Mouse (Mus musculus) cerebellum, postnatal 36 days (tissue): ENCODE measurements around the gene Hoxb5.

ENCODE experiments used
- DNase-seq, 2 experiments: peaks; one replicate each; pipeline ENCODE4 v3.0.0; 2021 to 2022; ENCODE audit warnings: mixed read lengths in 2 of 2

Gene Hoxb5

DNA sequence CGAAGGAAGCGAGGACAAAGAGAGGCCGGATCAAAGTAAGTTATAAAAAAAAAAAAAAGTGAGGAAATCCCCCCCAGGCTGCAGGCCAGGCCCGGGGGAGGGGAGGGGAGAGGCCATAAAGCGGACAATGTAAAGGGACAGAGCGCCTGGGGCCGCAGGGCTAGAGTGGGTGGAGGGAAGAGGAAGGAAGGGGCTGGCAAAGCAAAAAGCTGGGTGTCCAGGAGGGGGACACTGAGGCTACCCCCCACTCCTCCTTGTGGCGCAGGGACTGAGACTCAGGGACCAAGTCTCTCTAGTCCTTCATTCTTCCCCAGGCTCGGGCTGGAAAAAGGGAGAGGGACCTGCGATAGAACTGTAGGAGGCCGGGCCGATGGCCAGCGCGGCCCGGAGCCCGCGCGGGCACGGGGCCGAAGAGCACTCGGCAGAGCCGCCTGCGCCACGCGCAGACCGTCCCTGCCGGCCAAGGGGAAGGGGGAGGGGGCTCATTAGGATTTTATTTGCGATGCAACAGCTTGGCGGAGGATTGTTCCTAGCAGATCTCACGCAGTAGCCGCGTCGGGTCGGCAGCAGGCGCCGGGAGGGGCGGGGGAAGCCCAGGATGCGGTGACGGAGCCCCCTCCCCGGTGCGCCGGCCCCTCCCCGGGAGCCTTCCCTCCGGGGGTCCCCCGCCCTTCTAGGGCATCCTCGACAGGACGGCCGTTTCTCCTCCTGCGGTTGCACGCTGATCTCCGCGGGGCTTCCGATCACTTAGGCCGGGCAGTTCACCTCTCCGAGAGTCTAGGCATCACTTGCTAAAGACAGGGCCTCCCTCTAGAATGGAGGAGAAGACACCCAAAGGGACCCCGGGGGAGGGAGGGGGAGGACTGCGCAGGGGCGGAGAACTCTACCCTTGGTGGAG lies 30.9 kb upstream of the Hoxb5 start:
- DNase-seq = no peak

DNA sequence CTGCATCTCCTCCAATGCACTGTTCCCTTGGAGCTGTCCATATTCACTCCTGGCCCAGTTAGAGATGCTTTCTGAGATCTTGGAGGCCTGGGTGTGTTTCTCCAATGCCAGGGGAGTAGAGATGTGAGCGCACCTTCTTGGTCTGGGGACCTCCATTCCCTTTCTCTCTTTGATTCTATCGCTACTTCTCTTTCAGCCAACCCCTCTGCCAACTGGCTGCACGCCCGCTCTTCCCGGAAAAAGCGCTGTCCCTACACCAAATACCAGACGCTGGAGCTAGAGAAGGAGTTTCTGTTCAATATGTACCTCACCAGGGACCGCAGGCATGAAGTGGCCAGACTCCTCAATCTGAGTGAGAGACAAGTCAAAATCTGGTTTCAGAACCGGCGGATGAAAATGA lies 28.7 kb upstream of the Hoxb5 start:
- no peak for DNase-seq

DNA sequence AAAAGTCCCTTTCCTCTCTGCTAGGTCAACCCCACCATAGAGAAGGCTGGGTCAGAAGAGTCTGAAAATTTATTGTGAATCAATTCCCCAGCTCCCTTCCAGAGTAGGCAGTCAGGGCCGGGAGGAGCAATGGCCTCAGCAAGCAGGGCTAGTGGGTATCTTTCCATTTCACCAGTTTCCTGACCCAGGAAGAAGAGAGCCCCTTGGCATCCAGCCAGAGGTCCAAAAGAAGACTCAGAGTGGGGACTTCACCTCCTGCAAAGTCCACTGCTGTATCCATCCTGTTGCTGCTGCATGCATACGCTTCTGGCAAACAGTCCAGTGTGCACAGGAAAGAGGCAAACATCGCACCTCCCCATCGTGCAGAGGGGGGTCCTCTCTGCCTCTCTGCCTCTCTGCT lies 27.2 kb upstream of the Hoxb5 start:
- no peak for DNase-seq

DNA sequence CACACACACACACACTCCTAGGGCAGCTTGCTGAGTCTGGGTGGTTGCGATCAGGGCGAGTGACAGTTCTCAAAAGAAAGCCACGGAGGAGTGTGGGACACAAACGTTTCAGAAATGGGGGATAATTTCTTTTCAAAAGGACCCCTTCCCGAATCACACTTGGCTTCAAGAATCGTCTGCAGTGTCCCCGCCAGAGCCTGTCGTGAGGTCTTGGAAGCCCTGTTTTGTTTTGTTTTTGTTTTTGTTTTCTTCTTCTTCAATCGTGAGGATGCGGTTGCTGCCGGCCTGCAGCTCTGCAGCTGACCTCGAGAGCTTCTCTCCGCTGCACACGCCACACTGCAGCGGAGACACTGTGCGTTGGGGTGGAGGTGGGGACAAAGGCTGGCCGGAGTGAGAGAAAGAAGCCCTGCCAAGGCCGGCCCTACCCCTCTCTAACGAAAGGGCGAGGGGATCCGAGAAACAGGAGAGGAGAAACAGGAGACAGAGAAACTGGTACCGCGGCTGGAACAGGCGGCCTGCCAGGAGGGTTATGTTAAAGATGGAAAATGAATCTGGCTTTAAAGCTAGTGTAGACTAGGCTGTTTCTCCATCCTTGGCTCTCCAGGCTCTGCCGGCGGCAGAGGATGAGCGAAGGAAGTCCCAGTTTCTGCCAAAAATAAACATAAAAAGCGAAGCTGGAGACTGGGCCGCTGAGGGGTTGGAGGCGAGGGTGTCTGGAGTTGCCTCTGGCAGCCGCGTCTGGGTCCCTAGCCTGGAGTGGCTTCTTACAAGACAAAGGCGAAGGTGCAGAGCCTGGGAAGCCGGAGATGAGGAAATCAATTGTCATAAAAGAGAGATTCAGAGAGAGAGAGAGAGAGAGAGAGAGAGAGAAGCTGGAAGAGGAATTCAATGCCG lies 25.7 kb upstream of the Hoxb5 start:
- DNase-seq = no peak

DNA sequence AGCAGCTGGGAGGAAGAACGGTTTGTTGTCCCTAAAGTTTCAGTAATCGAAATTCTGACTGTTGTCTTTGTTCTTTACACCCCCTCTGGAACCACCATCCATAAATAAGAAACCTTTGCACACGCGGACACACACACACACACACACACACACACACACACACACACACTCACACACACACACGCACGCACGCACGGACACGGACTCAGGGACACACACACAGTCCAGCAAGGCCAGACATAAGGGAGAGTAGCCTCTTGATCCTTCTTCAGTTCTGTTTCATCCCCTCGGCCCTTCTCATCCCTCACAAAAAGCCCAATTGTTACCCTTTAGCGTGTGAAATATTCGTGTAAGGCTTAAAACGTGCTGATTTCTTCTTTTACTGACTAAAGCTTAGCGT lies 24.8 kb upstream of the Hoxb5 start:
- no peak for DNase-seq

DNA sequence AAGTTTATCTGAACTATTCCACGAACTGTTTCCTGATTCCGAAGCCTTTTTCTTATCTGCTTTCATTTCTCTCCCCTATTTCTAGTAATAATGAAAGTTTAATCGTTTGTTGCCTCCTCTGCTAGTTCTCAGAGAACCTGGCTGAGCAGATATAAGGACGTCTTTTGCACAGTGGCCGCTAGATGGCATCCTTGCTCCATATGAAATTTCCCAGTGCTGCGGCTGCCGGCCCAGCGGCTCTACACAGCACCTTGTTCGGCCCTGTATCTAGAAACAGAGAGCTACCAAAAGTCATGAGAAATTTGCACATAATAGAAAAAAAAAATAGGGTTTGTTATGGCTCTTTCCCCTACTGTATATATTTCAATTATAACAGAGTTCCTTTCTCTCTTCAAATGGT lies 24.4 kb upstream of the Hoxb5 start:
- DNase-seq = peak; percentile 82 to 88

DNA sequence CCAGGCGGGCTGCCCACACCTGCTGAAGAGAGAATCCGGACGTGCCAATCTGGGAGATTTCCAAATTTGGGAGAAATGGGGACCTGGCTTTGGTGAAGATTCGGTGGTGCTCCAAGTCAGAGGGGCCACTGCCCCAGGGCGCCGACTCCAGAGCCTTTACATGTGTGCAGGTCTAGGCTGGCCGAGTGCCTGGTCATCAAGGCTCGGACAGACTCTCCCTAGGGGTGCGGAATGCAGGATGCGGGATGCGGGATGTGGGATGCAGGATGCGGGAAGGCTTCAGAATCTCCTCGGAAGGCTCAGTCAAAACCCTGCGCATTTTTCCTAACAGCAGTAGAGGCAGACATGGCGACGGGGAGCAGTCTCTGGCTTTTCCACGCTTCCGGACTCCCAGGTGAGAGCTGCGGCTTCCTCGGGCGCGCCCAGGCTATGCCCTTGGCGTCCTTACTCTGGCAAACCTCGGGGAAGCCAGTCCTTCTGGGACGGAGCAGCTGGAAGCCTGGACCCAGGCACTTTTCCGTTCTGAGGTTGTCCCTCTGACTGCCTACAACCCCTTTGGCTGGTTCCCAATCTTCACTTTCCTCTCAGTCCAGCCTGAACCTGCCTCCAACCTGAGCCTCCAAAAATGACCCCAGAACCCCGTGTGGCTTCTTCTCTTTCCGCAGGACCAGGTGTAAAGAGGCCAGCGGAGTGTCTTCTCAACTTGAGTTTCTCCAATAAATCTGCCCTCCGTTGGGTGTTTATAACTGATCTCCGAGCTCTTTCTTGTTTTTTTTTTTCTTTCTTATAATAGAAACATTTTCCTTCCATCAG lies 23.5 kb upstream of the Hoxb5 start:
- no peak for DNase-seq

DNA sequence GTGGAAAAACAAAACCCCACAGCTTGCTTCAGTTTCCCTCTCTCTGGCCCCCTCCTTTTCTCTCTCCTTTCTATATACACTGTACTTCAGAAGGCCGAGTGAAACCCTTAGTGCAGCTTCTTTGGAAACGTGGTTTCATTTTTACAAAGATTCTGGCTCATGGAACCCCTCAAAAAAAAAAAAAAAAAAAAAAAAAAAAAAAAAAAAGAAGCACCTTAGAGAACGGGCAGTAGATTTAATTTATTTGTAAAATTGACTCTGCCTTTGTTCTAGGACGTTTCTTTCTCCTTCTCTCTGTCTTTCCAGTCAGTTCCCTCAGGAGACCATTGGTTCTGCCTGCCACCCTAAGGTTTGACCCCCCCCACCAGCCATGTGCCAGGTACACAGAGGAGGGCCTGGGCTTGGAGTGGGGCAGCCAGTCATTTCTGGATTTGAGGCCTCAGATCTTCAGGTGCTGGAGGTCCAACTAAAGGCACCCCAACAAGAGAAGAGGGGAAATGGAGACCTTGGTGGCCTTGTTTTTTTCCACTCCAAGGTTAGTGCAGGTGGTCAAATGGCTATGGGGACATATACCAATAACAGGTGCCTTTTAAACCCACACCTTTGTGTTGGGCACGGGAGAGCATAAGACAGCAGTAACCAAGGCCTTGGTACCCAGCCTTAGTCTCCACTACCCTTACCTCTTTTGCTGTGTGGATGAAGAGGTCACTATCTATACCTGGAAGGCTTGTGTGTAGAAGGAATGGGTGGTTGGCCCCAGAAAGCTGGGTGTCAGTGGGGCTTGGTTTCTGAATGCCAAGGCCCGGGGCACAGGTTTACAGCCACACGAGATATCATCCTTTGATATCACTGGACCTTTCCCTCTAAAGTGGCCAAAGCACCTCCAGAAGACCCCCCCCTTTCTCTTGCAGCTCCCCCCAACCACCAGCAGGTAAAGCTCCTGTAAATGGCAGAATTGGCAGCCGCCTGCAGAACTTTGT lies 22.4 kb upstream of the Hoxb5 start:
- DNase-seq = no peak

DNA sequence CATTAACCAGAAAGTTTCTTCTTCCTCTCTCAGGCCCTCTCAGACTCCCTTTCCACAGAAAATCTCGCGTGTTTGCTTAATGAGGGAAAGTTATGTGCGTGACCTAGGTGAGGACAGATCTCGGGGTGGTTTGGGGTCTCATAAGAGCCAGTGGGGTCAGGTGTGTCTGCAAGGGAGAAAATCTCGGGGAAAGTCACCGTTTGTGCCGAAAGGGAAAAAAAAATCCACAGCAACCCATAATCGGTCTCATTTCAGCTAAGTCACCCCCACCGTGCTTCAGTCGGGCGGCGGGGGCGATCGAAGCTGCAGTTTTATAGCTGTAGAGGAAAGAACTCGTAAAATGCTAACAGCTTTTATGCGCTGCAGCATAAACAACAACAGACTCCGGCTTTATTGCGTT lies 21.7 kb upstream of the Hoxb5 start:
- no peak for DNase-seq

DNA sequence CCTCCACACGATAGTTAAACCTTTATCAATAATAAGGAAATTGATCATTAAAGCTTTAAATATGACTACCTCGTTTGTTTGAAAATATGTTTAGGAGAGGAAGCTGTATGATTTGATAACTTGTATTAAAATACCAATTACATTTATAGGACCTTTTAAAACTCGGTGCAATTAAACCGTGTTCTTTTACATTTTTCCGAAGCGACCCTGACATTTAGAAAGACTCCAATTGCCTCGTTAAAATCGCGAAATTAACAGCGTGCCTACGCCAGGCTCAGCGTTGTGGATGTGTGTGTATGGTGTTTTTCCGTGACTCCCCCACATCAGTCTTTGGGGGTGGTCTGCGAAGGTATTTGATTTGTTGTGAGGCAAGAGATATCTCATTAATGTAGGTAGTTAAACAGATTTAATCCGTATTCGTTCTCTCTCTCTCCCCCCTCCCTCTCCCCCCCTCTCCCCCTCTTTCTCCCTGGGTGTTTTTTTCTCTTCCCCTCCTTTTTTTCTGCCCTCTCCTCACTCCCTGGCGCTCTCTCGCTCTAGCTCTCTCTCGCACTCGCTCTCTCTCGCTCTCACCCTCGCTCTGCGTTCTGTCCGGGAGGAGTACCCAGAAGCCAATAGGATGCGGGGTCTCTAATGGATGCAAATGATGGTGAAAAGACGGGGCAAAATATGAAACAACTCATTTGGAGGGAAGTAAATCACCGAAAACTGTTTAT lies 21.1 kb upstream of the Hoxb5 start, which contains the start of gene Hoxb8:
Gene Hoxb8, plus strand, starts transcription at position 51 of the 716 bp plus-strand sequence.
- DNase-seq = no peak

DNA sequence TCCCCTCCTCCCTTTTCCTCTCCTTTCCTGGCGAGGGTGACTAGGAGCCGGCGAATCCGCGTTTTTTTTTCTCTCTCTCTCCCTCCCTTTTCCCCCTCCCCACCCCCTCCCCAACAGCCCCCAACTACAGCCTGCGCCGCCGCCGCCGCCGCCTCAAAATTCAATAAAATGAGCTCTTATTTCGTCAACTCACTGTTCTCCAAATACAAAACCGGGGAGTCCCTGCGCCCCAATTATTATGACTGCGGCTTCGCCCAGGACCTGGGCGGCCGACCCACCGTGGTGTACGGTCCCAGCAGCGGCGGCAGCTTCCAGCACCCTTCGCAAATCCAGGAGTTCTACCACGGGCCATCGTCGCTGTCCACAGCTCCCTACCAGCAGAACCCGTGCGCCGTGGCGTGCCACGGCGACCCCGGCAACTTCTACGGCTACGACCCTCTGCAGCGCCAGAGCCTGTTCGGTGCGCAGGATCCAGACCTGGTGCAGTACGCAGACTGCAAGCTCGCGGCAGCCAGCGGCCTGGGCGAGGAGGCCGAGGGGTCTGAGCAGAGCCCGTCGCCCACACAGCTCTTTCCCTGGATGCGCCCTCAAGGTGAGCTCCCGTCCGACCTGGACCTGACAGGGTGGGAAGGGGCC lies 20.2 kb upstream of the Hoxb5 start:
- no peak for DNase-seq

DNA sequence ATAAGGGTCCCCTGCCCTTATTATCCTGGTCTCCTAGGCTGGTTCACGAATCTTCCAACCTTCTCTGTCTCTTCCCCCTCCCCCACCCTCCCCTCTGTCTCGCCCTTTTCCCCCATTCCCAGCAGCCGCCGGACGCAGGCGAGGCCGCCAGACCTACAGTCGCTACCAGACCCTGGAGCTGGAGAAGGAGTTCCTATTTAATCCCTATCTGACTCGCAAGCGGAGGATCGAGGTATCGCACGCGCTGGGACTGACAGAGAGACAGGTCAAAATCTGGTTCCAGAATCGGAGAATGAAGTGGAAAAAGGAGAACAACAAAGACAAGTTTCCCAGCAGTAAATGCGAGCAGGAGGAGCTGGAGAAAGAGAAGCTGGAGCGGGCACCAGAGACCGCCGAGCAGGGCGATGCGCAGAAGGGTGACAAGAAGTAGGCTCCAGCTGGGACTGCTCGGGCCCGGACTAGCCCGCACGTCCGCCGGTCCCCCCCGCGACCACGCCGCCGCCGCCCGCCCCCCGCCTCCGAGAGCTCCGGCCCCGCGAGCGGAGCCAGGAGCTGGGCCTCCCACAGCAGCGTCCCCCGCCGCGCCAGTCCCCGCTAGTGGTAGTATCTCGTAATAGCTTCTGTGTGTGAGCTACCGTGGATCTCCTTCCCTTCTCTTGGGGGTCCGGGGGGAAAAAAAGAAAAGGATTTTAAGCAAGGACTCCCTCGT lies 18.9 kb upstream of the Hoxb5 start:
- DNase-seq = no peak

DNA sequence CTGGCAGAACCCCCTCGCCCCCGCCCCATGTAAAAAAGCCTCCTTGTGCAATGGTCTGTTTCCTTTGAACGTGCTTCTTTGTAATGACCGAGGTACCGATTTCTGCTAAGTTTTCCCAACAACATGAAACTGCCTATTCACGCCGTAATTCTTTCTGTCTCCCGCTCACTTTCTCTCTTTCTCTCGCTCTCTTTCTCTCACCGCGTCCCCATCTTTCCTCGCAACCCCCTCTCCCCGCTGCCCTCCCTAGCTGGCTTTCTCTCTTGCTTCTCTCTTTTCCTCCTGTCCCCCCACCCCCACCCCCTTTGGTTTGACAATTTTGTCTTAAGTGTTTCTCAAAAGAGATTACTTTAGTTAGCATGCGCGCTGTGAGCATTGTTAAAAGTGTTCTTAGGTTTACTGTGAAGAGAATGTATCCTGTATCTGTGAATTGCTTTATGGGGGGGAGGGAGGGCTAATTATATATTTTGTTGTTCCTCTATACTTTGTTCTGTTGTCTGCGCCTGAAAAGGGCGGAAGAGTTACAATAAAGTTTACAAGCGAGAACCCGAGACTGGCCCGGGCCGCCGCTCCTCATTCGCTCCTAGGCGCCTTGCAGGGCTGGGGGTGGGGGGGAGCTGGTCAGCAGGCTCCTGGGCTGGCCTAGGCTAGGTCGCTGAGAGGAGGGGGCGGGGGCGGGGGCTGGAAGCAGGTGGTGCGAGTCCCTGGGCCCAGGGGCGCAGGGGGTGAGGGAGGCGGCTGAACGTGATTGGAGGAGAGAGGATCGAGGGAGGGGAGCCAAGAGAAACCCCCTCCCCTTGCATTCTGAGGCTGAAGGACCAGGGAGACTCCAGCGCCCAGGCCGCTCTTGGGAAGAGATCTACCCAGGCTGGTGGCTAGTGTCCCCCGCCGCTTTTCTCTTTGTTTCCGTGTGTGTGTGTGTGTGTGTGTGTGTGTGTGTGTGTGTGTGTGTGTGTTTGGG lies 18.1 kb upstream of the Hoxb5 start:
- no peak for DNase-seq

DNA sequence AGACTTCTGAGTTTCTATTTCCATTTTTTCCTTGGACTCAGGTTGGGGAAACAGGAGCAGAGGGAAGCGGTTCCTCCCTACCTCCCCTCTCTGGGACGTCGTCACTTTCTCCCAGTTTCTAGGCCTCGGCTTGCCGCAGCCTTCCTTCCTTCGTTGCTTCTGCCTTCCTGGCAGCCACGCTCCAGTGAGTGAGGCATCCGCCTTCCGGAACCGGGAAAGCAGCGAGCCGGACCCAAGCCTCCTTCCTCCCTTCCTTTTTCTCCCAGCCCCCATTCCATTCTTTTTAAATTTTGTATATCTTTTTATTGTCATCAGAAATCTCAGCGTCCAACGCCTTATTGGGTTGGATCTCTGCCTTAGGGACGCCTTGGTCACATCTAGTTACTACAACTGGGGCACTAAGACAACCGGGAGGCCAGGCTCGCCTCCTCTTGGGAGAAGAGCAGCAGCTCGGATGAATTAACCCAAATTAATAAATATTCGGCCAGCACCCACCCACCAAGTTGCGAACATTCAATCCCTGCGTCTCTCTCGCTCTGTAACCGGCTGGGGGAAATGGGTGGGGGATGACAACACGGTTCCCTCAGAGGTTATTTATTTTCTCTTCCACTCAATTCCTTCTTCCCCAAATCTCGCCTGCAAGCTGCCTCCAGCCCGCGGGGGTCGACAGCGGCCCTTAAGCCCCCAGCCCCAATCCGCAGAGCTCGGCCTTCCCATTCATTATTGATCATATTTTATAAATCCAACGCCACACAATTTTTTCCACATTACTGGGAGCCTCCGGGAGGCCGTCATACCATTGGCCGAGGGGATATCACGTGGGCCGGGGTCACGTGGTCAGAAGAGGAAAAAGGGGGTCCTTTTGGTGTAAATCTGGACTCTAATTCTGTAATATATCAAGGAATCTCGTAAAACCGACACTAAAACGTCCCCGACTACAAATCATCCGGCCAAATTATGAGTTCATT lies 17.1 kb upstream of the Hoxb5 start, which contains the start of gene Hoxb7:
Gene Hoxb7, plus strand, starts transcription at position 853 of the 968 bp plus-strand sequence.
- DNase-seq = no peak

DNA sequence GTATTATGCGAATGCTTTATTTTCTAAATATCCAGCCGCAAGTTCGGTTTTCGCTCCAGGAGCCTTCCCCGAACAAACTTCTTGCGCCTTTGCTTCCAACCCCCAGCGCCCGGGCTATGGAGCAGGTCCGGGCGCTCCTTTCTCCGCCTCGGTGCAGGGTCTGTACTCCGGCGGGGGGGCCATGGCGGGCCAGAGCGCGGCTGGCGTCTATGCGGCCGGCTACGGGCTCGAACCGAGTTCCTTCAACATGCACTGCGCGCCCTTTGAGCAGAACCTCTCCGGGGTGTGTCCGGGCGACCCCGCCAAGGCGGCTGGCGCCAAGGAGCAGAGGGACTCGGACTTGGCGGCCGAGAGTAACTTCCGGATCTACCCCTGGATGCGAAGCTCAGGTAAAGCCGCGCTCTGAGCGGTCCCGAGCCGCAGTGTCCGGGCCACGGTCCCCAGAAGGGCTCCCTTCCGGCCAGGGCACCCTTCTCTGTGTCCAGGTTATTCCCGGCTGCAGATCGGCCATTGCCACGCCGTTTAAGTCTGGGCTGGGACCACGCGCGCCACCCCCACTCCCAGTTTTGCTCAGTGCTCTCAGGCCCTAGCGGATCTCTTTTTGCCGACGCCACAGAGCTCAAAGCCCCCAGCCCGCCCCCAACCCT lies 16.3 kb upstream of the Hoxb5 start:
- DNase-seq = no peak

DNA sequence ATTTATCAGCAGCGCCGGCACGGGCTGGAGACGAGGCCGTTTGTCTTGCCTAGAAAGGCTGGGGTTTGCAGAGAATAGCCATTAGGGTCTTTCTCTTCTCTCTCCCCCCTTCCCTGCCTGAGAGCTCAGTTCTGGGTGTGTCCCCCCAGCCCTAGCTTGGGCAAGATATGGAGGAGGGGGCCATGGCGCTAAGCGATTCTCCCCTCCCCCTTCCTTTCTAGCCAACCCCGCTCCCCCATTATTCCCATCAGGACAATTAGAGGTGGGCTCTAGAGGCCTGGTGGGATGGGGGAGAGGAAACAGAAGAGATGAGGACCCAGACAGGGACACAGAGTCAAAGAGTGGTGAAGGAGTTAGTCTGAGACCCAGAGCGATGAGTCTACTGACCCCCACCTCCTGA lies 15.7 kb upstream of the Hoxb5 start:
- no peak for DNase-seq
